Mouse (Mus musculus): ENCODE measurements around the gene Smarcd3.

Smarcd3 gene

DNA sequence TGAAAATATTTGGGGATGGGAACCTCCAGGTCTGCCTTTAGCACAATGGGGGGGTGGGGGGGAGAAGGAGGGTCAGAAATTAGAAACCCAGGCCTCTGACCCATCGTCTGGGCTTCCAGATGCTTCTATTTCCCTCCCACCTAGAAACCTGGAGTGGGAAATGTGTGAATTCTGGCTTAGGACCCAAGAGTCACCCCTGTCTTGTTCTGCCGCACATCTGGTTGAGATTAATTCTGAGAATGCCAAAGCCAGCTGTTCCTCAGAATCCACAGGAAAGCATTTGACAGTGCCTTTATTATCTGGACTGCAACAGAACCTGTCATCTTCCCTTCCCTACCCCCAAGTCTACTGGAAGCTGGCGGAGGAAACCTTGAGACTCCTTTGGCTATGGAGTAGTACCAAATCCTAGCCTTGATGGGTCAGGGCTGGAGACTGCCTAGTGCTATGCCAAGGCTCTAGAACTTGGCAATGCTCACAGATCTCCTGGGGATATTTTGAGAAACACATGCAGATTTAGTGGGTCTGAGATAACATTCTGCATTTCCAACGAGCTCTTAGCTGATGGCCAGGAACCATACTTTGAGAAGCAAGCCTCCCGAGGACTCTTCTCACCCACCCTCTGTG, 70.5 kb downstream of the Smarcd3 start:
- DNase-seq = no peak

DNA sequence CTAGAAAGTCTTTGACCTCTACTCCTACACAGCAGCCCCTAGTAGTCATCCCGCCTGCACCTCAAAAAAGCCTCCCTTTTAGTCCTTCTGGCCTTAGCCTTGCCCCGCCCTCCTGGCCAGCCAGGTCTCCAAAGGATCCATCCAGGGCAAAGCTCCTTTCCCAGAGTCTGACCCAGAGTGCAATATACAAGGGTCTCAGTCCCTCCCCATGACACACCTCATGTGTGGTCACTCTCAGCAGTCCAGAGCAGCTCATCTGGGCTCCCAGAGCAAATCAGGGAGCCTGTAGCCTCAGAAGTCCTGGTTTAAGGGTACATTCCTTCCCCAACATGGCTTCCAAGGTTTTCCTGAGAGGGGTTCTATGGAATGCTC, 72.9 kb downstream of the Smarcd3 start:
- DNase-seq = no peak

DNA sequence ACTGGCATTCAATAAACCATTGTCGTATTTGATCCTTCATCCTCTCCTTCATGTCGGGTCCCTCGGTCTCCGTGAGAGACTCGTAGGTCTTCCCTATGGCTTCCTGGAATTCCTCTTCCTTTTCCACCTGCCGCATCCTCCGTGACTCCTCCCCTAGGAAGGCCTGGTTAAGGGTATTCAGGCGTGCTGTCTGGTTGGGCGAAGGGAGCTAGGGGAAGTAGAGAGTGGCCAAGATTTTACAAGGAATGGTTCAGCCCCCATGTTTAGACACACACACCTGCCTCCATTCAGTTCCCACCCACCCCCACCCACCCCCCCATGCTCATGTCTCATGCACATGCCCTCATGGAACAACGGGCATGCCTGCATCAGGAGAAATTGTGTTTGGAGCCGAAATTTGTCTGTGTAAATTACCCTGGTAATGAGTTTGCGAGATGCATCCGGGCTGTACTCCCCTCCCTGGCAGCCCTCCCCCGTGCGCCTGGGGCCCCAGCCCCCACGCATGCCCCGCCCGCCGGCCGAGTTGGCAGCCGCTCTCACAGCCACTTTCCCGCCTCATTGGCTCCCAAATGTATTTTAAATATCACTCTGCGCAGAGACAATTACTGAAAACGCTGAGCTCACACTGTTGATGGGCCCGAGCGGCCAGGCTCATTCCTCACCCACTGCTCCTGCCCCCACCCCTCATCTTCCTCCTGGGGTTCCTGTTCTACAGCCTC, 73.5 kb downstream of the Smarcd3 start:
- DNase-seq = peak; percentile 68

DNA sequence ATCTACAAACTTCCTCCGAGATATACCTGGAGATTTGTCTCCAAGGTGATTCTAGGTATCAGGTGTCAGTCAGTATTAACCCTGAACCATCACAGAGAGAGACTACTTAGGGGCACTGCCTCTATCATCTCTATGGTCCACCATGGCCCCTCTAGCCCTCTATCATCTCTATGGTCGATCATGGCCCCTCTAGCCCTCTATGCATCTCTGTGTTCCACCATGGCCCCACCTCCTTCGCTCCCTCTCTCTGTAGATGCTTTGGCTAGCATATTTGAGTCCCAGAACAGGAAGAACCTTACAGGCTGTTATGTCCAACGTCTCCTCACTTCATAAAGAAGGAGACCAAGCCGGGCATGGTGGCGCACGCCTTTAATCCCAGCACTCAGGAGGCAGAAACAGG, 81.6 kb downstream of the Smarcd3 start:
- no peak for DNase-seq

DNA sequence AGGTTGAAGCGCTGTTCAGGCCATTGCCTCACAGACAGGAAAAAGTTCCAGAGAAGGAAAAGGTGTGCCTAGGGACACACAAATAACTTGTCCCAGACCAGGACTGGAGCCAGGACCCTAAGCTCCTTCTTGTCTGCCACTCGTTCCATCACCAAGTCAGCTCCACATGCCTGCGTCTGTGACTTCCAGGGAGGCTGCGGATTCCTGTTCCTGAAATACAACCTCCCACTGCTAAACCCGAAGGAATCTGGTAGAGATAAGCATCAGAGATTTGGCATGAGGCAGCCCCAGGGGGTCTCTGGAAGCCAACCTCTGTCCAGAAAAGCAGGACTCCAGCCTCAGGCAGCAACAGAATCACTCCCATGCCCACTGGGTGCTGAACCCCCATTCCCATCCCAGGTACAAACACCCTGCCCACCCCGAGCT, 83.1 kb downstream of the Smarcd3 start:
- no peak for DNase-seq
